Mouse (Mus musculus) liver, embryonic 14.5 days (tissue): ENCODE measurements around the gene Cln5.

Experiments used
- CTCF ChIP-seq: IDR thresholded peaks from 2 replicates; pipeline ENCODE4 v1.5.1; 2016; ENCODE audit warnings: antibody characterized with exemption, low read depth, control low read depth
- EP300 ChIP-seq: IDR thresholded peaks from 2 replicates; pipeline ENCODE4 v1.6.1; 2016; ENCODE audit warnings: antibody characterized with exemption, low read depth

GRCm38 (mm10) chr14:103093670-103094069, 23.7 kb downstream of the Cln5 start:
- TF ChIP-seq CTCF = no peak
- TF ChIP-seq EP300 = no peak
